ENCODE assay signal across 21 mouse cellular contexts in genomic region chr9:44017846-44018245, GRCm38 (mm10). TPM values are rescaled to one million over a fixed set of nuclear protein-coding genes. Genes with fewer than 3 reads are reported as not detected.
DNase-seq lines count a peak whose midpoint lies in the region; ATAC-seq and TF ChIP-seq lines count a peak whose summit lies in the region.
"Had no signal": no experiment of that assay in that cellular context is flagged by ENCODE, and none has a peak within 500 bp of the region (broad histone marks: within the 10 kb centered on the region; RNA-seq: fewer than 3 reads in every experiment).

No protein-coding gene starts in this region.

- TF ChIP-seq EP300 in heart, adult 2 months (IDR thresholded peaks at IDR 0.05; ENCODE audit: insufficient read depth, low read depth, low read length), result no peak

- intact Hi-C loops in heart, adult 2 months (cut with DNase I), result no loop called here

- no peaks in the 10 kb centered on the region for H3K27me3 ChIP-seq in heart, adult 2 months (ENCODE audit: control insufficient read depth, insufficient read depth, low read length)
- H3K27me3 ChIP-seq: hindbrain, embryonic 15.5 days had no signal

- TF ChIP-seq CTCF in heart, adult 2 months (IDR thresholded peaks at IDR 0.05), result no peak

- WGBS in heart, adult 2 months, result 75% methylated on average over 5 of the region's 5 CpGs

- DNase-seq in thymus, postnatal 0 days (ENCODE audit: low spot score), result peak; percentile 50
- DNase-seq in thymus, postnatal 10 days (ENCODE audit: low spot score in 2 of 2), result no peak
- no peak for DNase-seq in layer of hippocampus, adult 9-10 months (ENCODE audit: low spot score)
- no peak for DNase-seq in heart, adult 2 months
- DNase-seq in kidney, adult 9 months, result no peak
- DNase-seq: adrenal gland, adult 8-10 months; adrenal gland, postnatal 36 days; cerebellum, adult 2 months; cerebellum, postnatal 10 days; gastrocnemius, adult 2 months; gastrocnemius, postnatal 25 days; heart, postnatal 36 days had no signal

- peak; percentile 65 for ATAC-seq in CD4-positive, CD25-positive, alpha-beta regulatory T cell, adult 4 months
- ATAC-seq in inflammation-experienced regulatory T-cells, adult 6 months, result peak; percentile 54
- ATAC-seq: forebrain, embryonic 14.5 days; Patski had no signal

- H3K4me3 ChIP-seq in heart, adult 2 months, result no peak overlapping the region
- H3K4me3 ChIP-seq: embryonic facial prominence, embryonic 10.5 days; forebrain, embryonic 10.5 days; gastrocnemius, adult 2 months; heart, embryonic 13.5 days; hindbrain, embryonic 15.5 days had no signal

- H3K36me3 ChIP-seq in heart, adult 2 months (ENCODE audit: control insufficient read depth, insufficient read depth, low read length), result no peaks in the 10 kb centered on the region
- H3K36me3 ChIP-seq: embryonic facial prominence, embryonic 10.5 days; forebrain, embryonic 10.5 days; heart, embryonic 13.5 days; hindbrain, embryonic 15.5 days had no signal

- no peak overlapping the region for H3K27ac ChIP-seq in heart, adult 2 months
- H3K27ac ChIP-seq: embryonic facial prominence, embryonic 10.5 days; forebrain, embryonic 10.5 days; gastrocnemius, adult 2 months; heart, embryonic 13.5 days; hindbrain, embryonic 15.5 days had no signal

- TF ChIP-seq POLR2A in heart, adult 2 months (IDR thresholded peaks at IDR 0.05; ENCODE audit: insufficient read depth, low read depth, low read length), result no peak

- no peak overlapping the region for H3K9ac ChIP-seq in heart, adult 2 months (ENCODE audit: low read depth, low read length)
- H3K9ac ChIP-seq: heart, embryonic 13.5 days; hindbrain, embryonic 15.5 days had no signal

- no peaks in the 10 kb centered on the region for H3K79me2 ChIP-seq in heart, adult 2 months (replicated peaks; ENCODE audit: control insufficient read depth, insufficient read depth, low read length)

- H3K4me1 ChIP-seq in heart, adult 2 months (ENCODE audit: control insufficient read depth, insufficient read depth, low read length), result no peaks in the 10 kb centered on the region

RNA-seq across cellular contexts. Expression of gene Thy1, which starts 25.3 kb away (rescaled TPM):
- 415 and 436 TPM in 2 replicates for polyA plus RNA-seq in thymus, postnatal 0 days (2015; fragmentation: Nextera tagmentation; extraction: Ambion mirVana)
- 100 to 1,000 TPM; 107 to 154 TPM for polyA plus RNA-seq in CD4-positive, CD25-positive, alpha-beta regulatory T cell, adult 4 months (2017; shearing (Covaris generic))
- 100 to 1,000 TPM; 179 to 228 (median 209) TPM for polyA plus RNA-seq in inflammation-experienced regulatory T-cells, adult 6 months (2017; shearing (Covaris generic))
- 10 to 100 TPM in 1 of 2 experiments, 1 to 10 TPM in 1; 6.6 to 15.5 TPM for total RNA-seq in heart, adult 2 months (2021)
- polyA plus RNA-seq in heart, adult 2 months (2012; rRNA removed), result 32.3 and 42.7 TPM in 2 replicates
- total RNA-seq: granulocyte monocyte progenitor cell, adult 5-6 weeks had no signal
- polyA plus RNA-seq: forebrain, embryonic 10.5 days; Patski had no signal

RNA-seq across cellular contexts. Expression of gene Usp2, which starts 49.0 kb away (rescaled TPM):
- polyA plus RNA-seq in thymus, postnatal 0 days (2015; fragmentation: Nextera tagmentation; extraction: Ambion mirVana), result 7.4 and 13.1 TPM in 2 replicates
- 1 to 10 TPM; 3.7 to 5.2 TPM for polyA plus RNA-seq in CD4-positive, CD25-positive, alpha-beta regulatory T cell, adult 4 months (2017; shearing (Covaris generic))
- polyA plus RNA-seq in inflammation-experienced regulatory T-cells, adult 6 months (2017; shearing (Covaris generic)), result 1 to 10 TPM in 2 of 3 experiments, under 1 TPM in 1; 0.53 to 5.0 (median 2.2) TPM
- 100 to 1,000 TPM in 1 of 2 experiments, 10 to 100 TPM in 1; 75.8 to 206 TPM for total RNA-seq in heart, adult 2 months (2021)
- polyA plus RNA-seq in heart, adult 2 months (2012; rRNA removed), result 62.8 and 73.8 TPM in 2 replicates
